Mouse (Mus musculus) B cell, adult 67 days (primary cell): ENCODE measurements around the gene Wrnip1. TPM values are rescaled to one million over a fixed set of nuclear protein-coding genes. Genes with fewer than 3 reads are reported as not detected.

ENCODE experiments used
- total RNA-seq, 2 experiments: library from RNA; stranded (reverse); gene quantifications; 4 replicates each; pipeline ENCODE4 v1.2.4; 2023

The Wrnip1 gene
- 10 to 100 TPM; 39.5 to 43.4 TPM for total RNA-seq

GRCm38 (mm10) chr13:32801693-32802221, at the start of gene Wrnip1:
Gene Wrnip1 (plus strand): TSS chr13:32802038.

GRCm38 (mm10) chr13:32783816-32784215, 18.0 kb upstream of the Wrnip1 start, which contains the start of gene Mylk4:
Gene Mylk4 (minus strand): TSS chr13:32783954.

DNA sequence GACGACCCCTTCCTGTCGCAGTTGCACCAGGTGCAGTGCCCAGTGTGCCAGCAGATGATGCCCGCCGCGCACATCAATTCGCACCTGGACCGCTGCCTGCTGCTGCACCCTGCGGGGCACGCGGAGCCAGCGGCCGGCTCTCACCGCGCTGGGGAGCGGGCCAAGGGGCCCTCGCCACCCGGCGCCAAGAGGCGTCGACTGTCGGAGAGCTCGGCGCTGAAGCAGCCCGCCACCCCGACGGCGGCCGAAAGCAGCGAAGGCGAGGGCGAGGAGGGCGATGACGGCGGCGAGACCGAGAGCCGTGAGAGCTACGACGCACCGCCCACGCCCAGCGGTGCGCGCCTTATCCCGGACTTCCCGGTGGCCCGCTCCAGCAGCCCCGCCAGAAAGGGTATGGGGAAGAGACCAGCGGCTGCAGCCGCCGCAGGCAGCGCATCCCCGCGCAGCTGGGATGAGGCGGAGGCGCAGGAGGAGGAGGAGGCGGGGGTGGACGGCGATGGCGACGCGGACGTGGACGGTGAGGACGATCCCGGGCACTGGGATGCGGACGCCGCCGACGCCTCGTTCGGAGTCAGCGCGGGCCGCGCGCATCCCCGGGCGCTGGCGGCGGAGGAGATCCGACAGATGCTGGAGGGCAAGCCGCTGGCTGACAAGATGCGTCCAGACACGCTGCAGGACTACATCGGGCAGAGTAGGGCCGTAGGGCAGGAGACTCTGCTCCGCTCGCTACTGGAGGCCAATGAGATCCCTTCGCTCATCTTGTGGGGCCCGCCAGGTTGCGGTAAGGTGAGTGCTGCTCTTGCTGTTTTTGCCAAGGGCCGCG, 632 bp downstream of the Wrnip1 start, which contains the start of gene D930007J09Rik:
TSS of gene D930007J09Rik (minus strand) at position 591 of the 823 bp plus-strand sequence.

DNA sequence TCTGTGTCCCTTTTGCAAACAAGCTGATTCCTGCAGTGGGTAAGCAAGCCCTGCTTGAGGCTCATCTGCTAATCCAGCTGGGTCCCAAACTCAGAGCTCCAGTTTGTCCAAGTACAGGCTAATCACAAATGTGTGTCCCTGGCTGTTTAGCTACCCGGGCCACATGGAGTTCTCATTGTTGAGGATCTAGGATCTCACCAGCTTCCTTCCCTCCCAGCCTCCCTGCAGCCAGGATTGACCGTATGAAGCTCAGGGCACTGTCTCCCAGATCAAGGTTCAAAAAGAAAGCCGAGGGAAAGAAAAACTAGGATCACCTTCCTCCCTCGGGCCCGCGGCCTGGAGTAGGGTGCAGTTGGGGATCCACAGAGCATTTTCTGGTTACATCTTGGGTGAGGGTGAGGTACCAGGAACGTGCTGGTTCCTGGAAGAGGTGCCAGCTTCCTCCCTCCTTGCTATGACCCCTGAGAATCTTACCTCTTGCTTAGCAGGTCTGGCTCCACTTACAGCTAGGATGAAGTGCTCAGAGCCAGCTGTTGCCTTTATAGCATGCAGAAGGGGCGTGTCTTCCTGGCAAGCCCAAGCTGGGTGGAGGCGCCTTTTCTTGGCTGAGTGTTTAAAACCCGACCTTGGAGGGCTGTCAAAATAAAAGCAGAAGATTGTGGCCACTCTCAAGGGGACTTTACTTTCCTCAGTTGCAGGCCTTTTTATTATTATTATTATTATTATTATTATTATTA, 49.0 kb downstream of the Wrnip1 start, which contains the start of gene Serpinb1a:
TSS of gene Serpinb1a (minus strand) at position 518 of the 737 bp plus-strand sequence.

Other genes with a start within 250 kb of the Wrnip1 start
- gene Mylk4, start 18.1 kb upstream of the Wrnip1 start, total RNA-seq = not detected
- not detected for gene D930007J09Rik, start 811 bp downstream of the Wrnip1 start, total RNA-seq
- gene Serpinb1a, start 49.1 kb downstream of the Wrnip1 start, total RNA-seq = 100 to 1,000 TPM; 267 to 276 TPM
- not detected for gene Serpinb1c, start 96.2 kb downstream of the Wrnip1 start, total RNA-seq
- 10 to 100 TPM in 1 of 2 experiments, 1 to 10 TPM in 1; 7.7 to 10.1 TPM for gene Serpinb6b, start 163.2 kb downstream of the Wrnip1 start, total RNA-seq
- gene Serpinb9, start 201.2 kb downstream of the Wrnip1 start, total RNA-seq = 1 to 10 TPM; 2.5 to 3.4 TPM
- not detected for gene Serpinb9b, start 225.4 kb downstream of the Wrnip1 start, total RNA-seq